Mouse (Mus musculus): ENCODE measurements around the gene Lrrc46.

DNA sequence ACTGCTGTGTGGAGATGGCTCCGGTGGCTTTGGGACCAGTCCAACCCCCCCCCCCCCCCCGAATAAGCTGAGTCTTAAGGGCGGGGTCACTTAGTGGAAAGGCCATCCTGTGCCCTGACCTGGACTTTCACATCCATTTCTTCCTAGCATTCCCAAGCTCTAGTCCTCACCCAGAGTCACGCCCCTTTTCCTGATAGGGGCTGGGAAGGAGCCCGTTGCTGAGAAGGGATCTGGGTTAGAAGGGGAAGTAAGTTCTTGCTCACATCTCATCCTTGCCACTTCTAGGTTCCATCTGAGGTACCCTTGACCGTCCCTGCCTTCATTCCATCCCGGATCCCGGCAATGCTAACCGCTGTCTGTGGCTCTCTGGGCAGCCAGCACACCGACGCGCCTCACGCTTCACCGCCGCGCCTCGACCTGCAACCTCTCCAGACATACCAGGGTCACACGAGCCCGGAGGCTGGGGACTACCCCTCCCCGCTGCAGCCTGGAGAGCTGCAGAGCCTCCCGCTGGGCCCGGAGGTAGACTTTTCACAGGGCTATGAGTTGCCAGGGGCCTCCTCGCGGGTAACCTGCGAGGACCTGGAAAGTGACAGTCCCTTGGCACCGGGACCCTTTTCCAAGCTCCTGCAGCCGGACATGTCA is 20.0 kb downstream of the Lrrc46 start:
- TF ChIP-seq CTCF (IDR thresholded peaks at IDR 0.05; ENCODE audit: control insufficient read depth, insufficient read depth, insufficient read length) (no peak), USF1 (IDR thresholded peaks at IDR 0.05; ENCODE audit: low read depth) (no peak), MAX (IDR thresholded peaks at IDR 0.05) (no peak), MYOD1 (IDR thresholded peaks at IDR 0.05; ENCODE audit: control insufficient read depth, insufficient read length, low read depth) (no peak), FOSL1 (IDR thresholded peaks at IDR 0.05; ENCODE audit: insufficient read depth, low read length, poor library complexity, severe bottlenecking) (no peak), CEBPB (IDR thresholded peaks at IDR 0.05; ENCODE audit: low read depth) (no peak)

All from C2C12 (cell line).